Mouse (Mus musculus) spleen, adult 2 months (tissue): ENCODE data around the gene Akap12. TPM values are rescaled to one million over a fixed set of nuclear protein-coding genes. Genes with fewer than 3 reads are reported as not detected.

Experiments
- DNase-seq, 2 experiments: peaks; one replicate each; pipeline versions ENCODE4 v3.0.0 to v3.0.0-alpha.2; 2012 to 2021; ENCODE audit warnings: low spot score in 2 of 2, low read depth in 1 of 2
- H3K27ac ChIP-seq: fragments of 200-500 bp; 2 replicates; pipeline ENCODE4 v1.5.1; 2012; ENCODE audit warnings: low read length, inconsistent platforms; ENCODE audit not compliant: insufficient read depth
- H3K27me3 ChIP-seq: fragments of 200-500 bp; 2 replicates; pipeline ENCODE4 v1.6.1; 2012; ENCODE audit warnings: mild to moderate bottlenecking, moderate library complexity, low read length, inconsistent platforms; ENCODE audit not compliant: control insufficient read depth, insufficient read depth
- H3K36me3 ChIP-seq: fragments of 200-500 bp; 2 replicates; pipeline ENCODE4 v1.6.1; 2012; ENCODE audit warnings: mild to moderate bottlenecking, low read length, inconsistent platforms; ENCODE audit not compliant: control insufficient read depth, insufficient read depth
- H3K4me1 ChIP-seq: fragments of 200-500 bp; 2 replicates; pipeline ENCODE4 v1.6.1; 2011; ENCODE audit warnings: inconsistent platforms; ENCODE audit not compliant: control insufficient read depth, insufficient read depth, insufficient read length
- H3K4me3 ChIP-seq: fragments of 200-500 bp; 2 replicates; pipeline ENCODE4 v1.5.1; 2011; ENCODE audit warnings: mild to moderate bottlenecking, inconsistent platforms; ENCODE audit not compliant: insufficient read depth, insufficient read length; ENCODE audit errors: extremely low read depth
- CTCF ChIP-seq: fragments of 200-500 bp; IDR thresholded peaks from 2 replicates; pipeline ENCODE4 v1.5.1; 2011; ENCODE audit warnings: mild to moderate bottlenecking, inconsistent platforms; ENCODE audit not compliant: insufficient read depth, insufficient read length, insufficient replicate concordance; ENCODE audit errors: extremely low read depth
- POLR2A ChIP-seq: fragments of 200-500 bp; IDR thresholded peaks from 2 replicates; pipeline ENCODE4 v1.6.1; 2011; ENCODE audit warnings: low read depth, low read length, inconsistent platforms
- WGBS: fragments of 180-500 bp; shearing (Covaris S2); methylation state at CpG from one replicate; pipeline ENCODE4 v1.1.7; 2018; 5-methylcytosine and 5-hydroxymethylcytosine counted together
- polyA plus RNA-seq: library from polyadenylated mRNA; depleted of rRNA; stranded (reverse); fragments of >200 nt; gene quantifications from 2 replicates; pipeline ENCODE4 v1.2.3, GENCODE M21; 2012

Akap12 gene
- polyA plus RNA-seq, 1 experiment, result 4.1 TPM

- WGBS, result 10% methylated on average over 5 of the region's 5 CpGs
- Histone ChIP-seq H3K4me3 (no peak overlapping the region), H3K36me3 (no peaks in the 10 kb centered on the region; the same call in 1 of the 2 replicates), H3K27me3 (no peaks in the 10 kb centered on the region), H3K27ac (no peak overlapping the region), H3K4me1 (peaks cover 3% of the 10 kb centered on the region; the same call in 1 of the 2 replicates)
- no peak for DNase-seq
- TF ChIP-seq CTCF (no peak), POLR2A (no peak)
These were observed 90.5 kb downstream of the Akap12 start for GRCm38 (mm10) chr10:4356640-4357039.

GRCm38 (mm10) chr10:4357435-4357834 lies 91.3 kb downstream of the Akap12 start:
- WGBS, result 75% methylated on average over 10 of the region's 10 CpGs
- Histone ChIP-seq H3K27me3 (no peaks in the 10 kb centered on the region), H3K27ac (no peak overlapping the region), H3K4me3 (no peak overlapping the region), H3K36me3 (no peaks in the 10 kb centered on the region; the same call in 1 of the 2 replicates), H3K4me1 (peaks cover 3% of the 10 kb centered on the region; the same call in 1 of the 2 replicates)
- DNase-seq, result no peak
- TF ChIP-seq CTCF (no peak), POLR2A (no peak)

GRCm38 (mm10) chr10:4364618-4365017 lies 98.4 kb downstream of the Akap12 start:
- Histone ChIP-seq H3K27ac (no peak overlapping the region), H3K36me3 (peaks cover 9% of the 10 kb centered on the region), H3K27me3 (no peaks in the 10 kb centered on the region), H3K4me1 (no peaks in the 10 kb centered on the region), H3K4me3 (no peak overlapping the region)
- 87% methylated on average over 3 of the region's 3 CpGs for WGBS
- no peak for DNase-seq
- no peak for TF ChIP-seq CTCF
- no peak for TF ChIP-seq POLR2A

DNA sequence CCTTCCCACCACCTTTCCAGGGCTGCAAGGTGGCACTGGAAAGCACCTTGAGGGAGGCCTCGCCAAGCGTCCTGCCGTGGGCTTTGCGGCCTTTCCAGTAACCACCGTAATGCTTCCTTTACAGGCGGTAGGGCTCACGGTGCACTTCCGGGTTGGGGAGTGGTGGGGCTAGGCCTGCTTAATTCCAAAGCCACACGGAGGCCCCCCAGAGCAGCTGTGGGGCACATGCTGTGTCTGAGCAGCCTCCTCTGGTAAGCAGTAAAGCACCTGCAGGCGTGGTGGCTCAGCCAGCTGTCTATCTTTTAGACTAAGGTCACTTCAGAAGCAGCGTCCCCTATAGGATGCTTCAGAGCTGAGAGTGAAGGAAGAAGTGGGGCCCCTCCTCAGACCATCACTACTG lies 103.9 kb downstream of the Akap12 start:
- WGBS, result 77% methylated on average over 11 of the region's 11 CpGs
- Histone ChIP-seq H3K4me3 (no peak overlapping the region), H3K27ac (no peak overlapping the region), H3K27me3 (no peaks in the 10 kb centered on the region), H3K4me1 (no peaks in the 10 kb centered on the region), H3K36me3 (peaks cover 16% of the 10 kb centered on the region)
- TF ChIP-seq CTCF, result no peak
- TF ChIP-seq POLR2A, result no peak
- DNase-seq, result no peak

DNA sequence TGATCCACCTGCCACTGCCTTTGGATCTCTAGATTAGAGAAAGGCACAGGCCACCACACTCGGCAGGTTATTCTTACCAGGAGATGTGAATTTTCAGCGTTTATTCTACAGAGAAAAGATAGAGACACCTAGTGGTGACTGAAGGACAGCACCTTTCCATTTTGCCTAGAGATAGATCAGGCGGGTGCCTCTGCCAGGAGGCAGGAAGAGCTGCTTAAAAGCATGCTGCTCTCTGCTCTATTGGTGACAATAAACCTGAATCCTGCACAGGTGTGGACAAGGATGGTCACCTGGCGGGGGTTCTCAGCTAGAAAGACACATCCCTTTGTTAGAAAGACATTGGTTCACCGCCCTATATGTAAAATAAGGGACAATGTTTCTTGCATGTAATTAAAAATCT lies 105.8 kb downstream of the Akap12 start:
- TF ChIP-seq CTCF (peak; percentile 11; the same call in 1 of the 2 replicates), POLR2A (no peak)
- Histone ChIP-seq H3K27me3 (no peaks in the 10 kb centered on the region), H3K36me3 (peaks cover 15% of the 10 kb centered on the region), H3K4me1 (no peaks in the 10 kb centered on the region), H3K4me3 (no peak overlapping the region), H3K27ac (no peak overlapping the region)
- DNase-seq, result no peak
- 47% methylated on average over 5 of the region's 5 CpGs for WGBS

- Histone ChIP-seq H3K27ac (no peak overlapping the region), H3K4me1 (no peaks in the 10 kb centered on the region), H3K36me3 (peaks cover 11% of the 10 kb centered on the region), H3K27me3 (no peaks in the 10 kb centered on the region), H3K4me3 (no peak overlapping the region)
- no peak for DNase-seq
- WGBS, result 99% methylated on average over 4 of the region's 4 CpGs
- TF ChIP-seq POLR2A (no peak), CTCF (no peak)
These were observed 107.4 kb downstream of the Akap12 start for GRCm38 (mm10) chr10:4373558-4373957.

GRCm38 (mm10) chr10:4374239-4374638 lies 108.1 kb downstream of the Akap12 start:
- Histone ChIP-seq H3K27ac (no peak overlapping the region), H3K36me3 (peaks cover 8% of the 10 kb centered on the region; the same call in 1 of the 2 replicates), H3K4me1 (no peaks in the 10 kb centered on the region), H3K4me3 (no peak overlapping the region), H3K27me3 (no peaks in the 10 kb centered on the region)
- DNase-seq, result no peak
- TF ChIP-seq CTCF, result no peak
- no peak for TF ChIP-seq POLR2A
- 86% methylated on average over 7 of the region's 7 CpGs for WGBS

GRCm38 (mm10) chr10:4374734-4375133 lies 108.6 kb downstream of the Akap12 start:
- no peak overlapping the region for H3K4me3 ChIP-seq
- no peak overlapping the region for H3K27ac ChIP-seq
- H3K4me1 ChIP-seq, result no peaks in the 10 kb centered on the region
- TF ChIP-seq POLR2A (no peak), CTCF (no peak)
- 89% methylated on average over 4 of the region's 4 CpGs for WGBS
- DNase-seq, result no peak
- no peaks in the 10 kb centered on the region for H3K27me3 ChIP-seq
- peaks cover 8% of the 10 kb centered on the region; the same call in 1 of the 2 replicates for H3K36me3 ChIP-seq
